Mouse (Mus musculus) heart, embryonic 14.5 days (tissue): ENCODE results near the gene Slc2a9. TPM values are rescaled to one million over a fixed set of nuclear protein-coding genes. Genes with fewer than 3 reads are reported as not detected.

Experiments used
- ATAC-seq: fragments of 200-750 bp; cut with Nextera tagmentation; 2 replicates; pipeline ENCODE4 v1.8.0; 2017; ENCODE audit warnings: low read depth, moderate TSS enrichment; ENCODE audit not compliant: insufficient number of reproducible peaks, insufficient read depth, low FRiP score
- H3K27ac ChIP-seq, 2 experiments: fragments of 200-500 bp in 1 of 2; fragments of 300-500 bp in 1 of 2; sonication (generic) in 1 of 2; replicated peaks in 1 of 2; 2 replicates each; pipeline ENCODE4 v1.5.1; 2012 to 2014; ENCODE audit warnings: low read depth in 2 of 2, low read length in 2 of 2, control low read depth in 1 of 2, mild to moderate bottlenecking in 1 of 2, mixed read lengths in 1 of 2; ENCODE audit not compliant: control insufficient read depth in 1 of 2, insufficient read depth in 1 of 2
- H3K27me3 ChIP-seq: fragments of 300-500 bp; sonication (generic); 2 replicates; pipeline ENCODE4 v1.6.1; 2014; ENCODE audit warnings: mild to moderate bottlenecking, low read length, control low read depth; ENCODE audit not compliant: control insufficient read depth, insufficient read depth
- H3K36me3 ChIP-seq: fragments of 300-500 bp; sonication (generic); 2 replicates; pipeline ENCODE4 v1.6.1; 2014; ENCODE audit warnings: mild to moderate bottlenecking, control low read depth, low read length, mixed read lengths; ENCODE audit not compliant: control insufficient read depth, insufficient read depth
- H3K4me1 ChIP-seq, 2 experiments: fragments of 200-500 bp in 1 of 2; fragments of 300-500 bp in 1 of 2; sonication (generic) in 1 of 2; 2 replicates each; pipeline ENCODE4 v1.6.1; 2012 to 2014; ENCODE audit warnings: low read length in 2 of 2, control low read depth in 1 of 2, mixed read lengths in 1 of 2; ENCODE audit not compliant: control insufficient read depth in 2 of 2, insufficient read depth in 2 of 2
- H3K4me2 ChIP-seq: fragments of 300-500 bp; sonication (generic); 2 replicates; pipeline ENCODE4 v1.6.1; 2014; ENCODE audit warnings: mild to moderate bottlenecking, low read length
- H3K4me3 ChIP-seq, 2 experiments: fragments of 200-500 bp in 1 of 2; fragments of 300-500 bp in 1 of 2; sonication (generic) in 1 of 2; 2 replicates each; pipeline ENCODE4 v1.5.1; 2012 to 2014; ENCODE audit warnings: low read length in 2 of 2, mild to moderate bottlenecking in 2 of 2, control low read depth in 1 of 2, low read depth in 1 of 2, moderate library complexity in 1 of 2; ENCODE audit not compliant: control insufficient read depth in 1 of 2, insufficient read depth in 1 of 2
- H3K9ac ChIP-seq: fragments of 300-500 bp; sonication (generic); 2 replicates; pipeline ENCODE4 v1.6.1; 2014; ENCODE audit warnings: mild to moderate bottlenecking, low read length
- H3K9me3 ChIP-seq: fragments of 300-500 bp; sonication (generic); 2 replicates; pipeline ENCODE4 v1.6.1; 2016; ENCODE audit warnings: low read length, control low read depth; ENCODE audit not compliant: control insufficient read depth
- WGBS: fragments of 180-500 bp; shearing (Covaris S2); extraction: QIAGEN DNeasy Blood & Tissue Kit; methylation state at CpG from one replicate; pipeline ENCODE4 v1.1.7; 2014; 5-methylcytosine and 5-hydroxymethylcytosine counted together
- polyA plus RNA-seq: library from polyadenylated mRNA; unstranded; fragments of >200 nt; fragmentation: Nextera tagmentation; extraction: Ambion mirVana; gene quantifications from 2 replicates; pipeline ENCODE4 v1.2.1, GENCODE M21; 2014

Gene Slc2a9
- polyA plus RNA-seq = 0.32 and 0.35 TPM in 2 replicates

GRCm38 (mm10) chr5:38502992-38503391, at the start of gene Slc2a9:
TSS of gene Slc2a9 (minus strand) at chr5:38503143.
- ATAC-seq = no peak

GRCm38 (mm10) chr5:38552615-38553014, 49.7 kb upstream of the Slc2a9 start:
- H3K36me3 ChIP-seq = peaks cover 98% of the 10 kb centered on the region
- H3K4me1 ChIP-seq = peaks cover 52 to 98% of the 10 kb centered on the region in 2 experiments
- WGBS = 70% methylated on average over 3 of the region's 3 CpGs
- H3K4me2 ChIP-seq = peak overlapping the region; percentile 31; the same call in 1 of the 2 replicates
- no peak for ATAC-seq
- H3K27ac ChIP-seq = peak overlapping the region in 1 of 2 experiments; percentile 64; a peak in 2 of 4 replicates
- no peak overlapping the region for H3K9ac ChIP-seq
- H3K27me3 ChIP-seq = no peaks in the 10 kb centered on the region
- H3K9me3 ChIP-seq = no peaks in the 10 kb centered on the region
- no peak overlapping the region for H3K4me3 ChIP-seq

More at GRCm38 (mm10) chr5:38502992-38503391, at the start of gene Slc2a9:
- no peaks in the 10 kb centered on the region for H3K27me3 ChIP-seq
- H3K9me3 ChIP-seq = no peaks in the 10 kb centered on the region
- no peak within 1 kb of the TSS for H3K4me2 ChIP-seq
- H3K4me1 ChIP-seq = peaks cover 0 to 15% of the 10 kb centered on the region in 2 experiments; a peak in 3 of 4 replicates
- no peak within 1 kb of the TSS for H3K27ac ChIP-seq
- 79% methylated on average over 4 of the region's 4 CpGs for WGBS
- H3K9ac ChIP-seq = no peak within 1 kb of the TSS
- no peak within 1 kb of the TSS for H3K4me3 ChIP-seq
- no peaks in the 10 kb centered on the region for H3K36me3 ChIP-seq

- ATAC-seq = no peak; the same call in 1 of the 2 replicates
- WGBS = 7% methylated on average over 1 of the region's 1 CpGs
- no peaks in the 10 kb centered on the region for H3K9me3 ChIP-seq
- H3K9ac ChIP-seq = peak overlapping the region; percentile 59
- H3K27me3 ChIP-seq = no peaks in the 10 kb centered on the region
- H3K4me1 ChIP-seq = peaks cover 57 to 95% of the 10 kb centered on the region in 2 experiments
- peak overlapping the region; percentile 48 for H3K4me2 ChIP-seq
- peaks cover 98% of the 10 kb centered on the region for H3K36me3 ChIP-seq
- H3K27ac ChIP-seq = peak overlapping the region; percentile 85 to 96
- no peak overlapping the region for H3K4me3 ChIP-seq
These were observed 47.4 kb upstream of the Slc2a9 start for GRCm38 (mm10) chr5:38550221-38550768.

DNA sequence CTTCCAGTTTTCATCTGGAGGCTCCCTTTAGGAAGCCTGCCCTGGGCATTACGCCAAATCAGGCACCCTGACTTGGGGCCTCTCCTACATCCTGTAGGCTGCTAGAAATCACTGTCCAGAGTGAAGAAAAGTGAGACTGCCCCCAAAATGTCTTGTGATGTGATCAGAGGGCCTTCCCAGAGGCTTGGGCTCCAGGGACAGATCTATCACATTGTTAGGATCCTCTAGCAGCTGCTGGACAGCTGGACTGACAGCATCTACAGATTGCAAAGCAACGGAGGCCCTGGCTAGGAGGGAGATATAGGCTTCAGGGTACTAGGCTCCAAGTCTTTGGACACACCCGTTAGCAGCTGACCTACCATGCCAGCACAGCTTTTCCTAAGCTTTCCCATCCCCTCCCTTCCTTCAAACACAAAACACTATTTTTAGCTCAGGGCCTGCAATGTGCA, 46.5 kb upstream of the Slc2a9 start:
- Histone ChIP-seq H3K36me3 (peaks cover 99% of the 10 kb centered on the region), H3K4me2 (peak overlapping the region; percentile 48), H3K27me3 (no peaks in the 10 kb centered on the region), H3K9ac (peak overlapping the region; percentile 59), H3K27ac (peak overlapping the region; percentile 85 to 96), H3K4me3 (no peak overlapping the region), H3K9me3 (no peaks in the 10 kb centered on the region), H3K4me1 (peaks cover 54 to 95% of the 10 kb centered on the region in 2 experiments)
- ATAC-seq = peak; percentile 32; the same call in 1 of the 2 replicates
- 14% methylated on average over 3 of the region's 3 CpGs for WGBS

DNA sequence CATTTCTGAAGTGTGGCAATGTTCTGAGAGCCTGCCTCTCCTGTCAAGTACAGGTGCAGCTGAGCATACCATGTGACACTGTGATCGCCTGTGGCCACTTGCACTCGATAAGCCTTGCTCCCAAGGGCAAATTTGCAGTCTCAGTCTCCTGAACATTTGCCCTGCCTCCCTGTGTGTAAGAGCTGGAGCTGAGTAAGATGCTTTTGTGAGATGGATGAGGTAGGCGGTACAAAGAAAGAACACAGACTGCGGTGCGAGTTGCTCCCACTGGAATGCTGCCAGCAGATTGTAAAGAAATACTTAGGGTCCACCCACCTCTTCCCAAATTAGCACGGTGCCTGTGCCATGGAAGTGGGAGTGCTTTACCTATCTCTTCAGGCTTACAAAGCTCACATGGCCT, 44.4 kb upstream of the Slc2a9 start:
- Histone ChIP-seq H3K4me2 (peak overlapping the region; percentile 8; the same call in 1 of the 2 replicates), H3K27ac (peak overlapping the region; percentile 51 to 96), H3K4me3 (no peak overlapping the region), H3K27me3 (no peaks in the 10 kb centered on the region), H3K4me1 (peaks cover 45 to 87% of the 10 kb centered on the region in 2 experiments), H3K36me3 (peaks cover 99% of the 10 kb centered on the region), H3K9me3 (no peaks in the 10 kb centered on the region), H3K9ac (peak overlapping the region; percentile 30; the same call in 1 of the 2 replicates)
- peak; percentile 41 for ATAC-seq
- WGBS = 20% methylated on average over 6 of the region's 6 CpGs

- 53% methylated on average over 5 of the region's 5 CpGs for WGBS
- no peaks in the 10 kb centered on the region for H3K27me3 ChIP-seq
- H3K27ac ChIP-seq = 0 out of 4 replicates have a peak overlapping the region, but pooled peaks of 1 of the 2 experiments have one; percentile 14
These were observed 41.8 kb upstream of the Slc2a9 start for GRCm38 (mm10) chr5:38544423-38545415.

GRCm38 (mm10) chr5:38543496-38544217, 40.7 kb upstream of the Slc2a9 start:
- Histone ChIP-seq H3K27ac (peak overlapping the region in 1 of 2 experiments; percentile 14; a peak in 1 of 4 replicates), H3K9ac (no peak overlapping the region), H3K4me3 (no peak overlapping the region), H3K4me1 (peaks cover 27 to 60% of the 10 kb centered on the region in 2 experiments), H3K36me3 (peaks cover 100% of the 10 kb centered on the region), H3K4me2 (no peak overlapping the region), H3K27me3 (no peaks in the 10 kb centered on the region), H3K9me3 (no peaks in the 10 kb centered on the region)
- 81% methylated on average over 4 of the region's 4 CpGs for WGBS
- no peak for ATAC-seq

More at GRCm38 (mm10) chr5:38544423-38545415, 41.8 kb upstream of the Slc2a9 start:
- ATAC-seq = no peak
- Histone ChIP-seq H3K36me3 (peaks cover 100% of the 10 kb centered on the region), H3K9me3 (no peaks in the 10 kb centered on the region), H3K9ac (no peak overlapping the region; the same call in 1 of the 2 replicates), H3K4me2 (no peak overlapping the region), H3K4me1 (peaks cover 38 to 70% of the 10 kb centered on the region in 2 experiments), H3K4me3 (no peak overlapping the region)
